Mouse (Mus musculus) limb, embryonic 14.5 days (tissue): ENCODE results near the gene Kcns1. TPM values are rescaled to one million over a fixed set of nuclear protein-coding genes. Genes with fewer than 3 reads are reported as not detected.

ENCODE experiments used
- ATAC-seq: fragments of 200-750 bp; cut with Nextera tagmentation; 2 replicates; pipeline ENCODE4 v1.8.0; 2017; ENCODE audit warnings: low read depth, moderate number of reproducible peaks, moderate TSS enrichment; ENCODE audit not compliant: low FRiP score
- DNase-seq: peaks from one replicate; pipeline ENCODE4 v3.0.0-alpha.2; 2015; ENCODE audit warnings: low spot score
- H3K27ac ChIP-seq: fragments of 300-500 bp; sonication (generic); replicated peaks from 2 replicates; pipeline ENCODE4 v1.5.1; 2014; ENCODE audit warnings: low read depth, mild to moderate bottlenecking, low read length, moderate library complexity, mixed read lengths
- H3K27me3 ChIP-seq: fragments of 300-500 bp; sonication (generic); 2 replicates; pipeline ENCODE4 v1.6.1; 2014; ENCODE audit warnings: low read length, mixed read lengths; ENCODE audit not compliant: control insufficient read depth, insufficient read depth
- H3K36me3 ChIP-seq: fragments of 300-500 bp; sonication (generic); 2 replicates; pipeline ENCODE4 v1.6.1; 2014; ENCODE audit warnings: mild to moderate bottlenecking, low read length, moderate library complexity, mixed read lengths; ENCODE audit not compliant: control insufficient read depth, insufficient read depth
- H3K4me1 ChIP-seq: fragments of 300-500 bp; sonication (generic); 2 replicates; pipeline ENCODE4 v1.6.1; 2014; ENCODE audit warnings: antibody characterized with exemption, low read length, mixed read lengths; ENCODE audit not compliant: control insufficient read depth, insufficient read depth
- H3K4me2 ChIP-seq: fragments of 300-500 bp; sonication (generic); replicated peaks from 2 replicates; pipeline ENCODE4 v1.6.1; 2014; ENCODE audit warnings: low read depth, mild to moderate bottlenecking, low read length, moderate library complexity; ENCODE audit not compliant: severe bottlenecking
- H3K4me3 ChIP-seq: fragments of 300-500 bp; sonication (generic); replicated peaks from 2 replicates; pipeline ENCODE4 v1.5.1; 2014; ENCODE audit warnings: low read length
- H3K9ac ChIP-seq: fragments of 300-500 bp; sonication (generic); 2 replicates; pipeline ENCODE4 v1.6.1; 2014; ENCODE audit warnings: mild to moderate bottlenecking, low read depth, low read length, moderate library complexity; ENCODE audit not compliant: severe bottlenecking
- H3K9me3 ChIP-seq: fragments of 300-500 bp; sonication (generic); 2 replicates; pipeline ENCODE4 v1.6.1; 2016; ENCODE audit warnings: low read length; ENCODE audit not compliant: control insufficient read depth
- POLR2A ChIP-seq: fragments of 200-500 bp; IDR thresholded peaks from 2 replicates; pipeline ENCODE4 v1.8.0; 2012; ENCODE audit warnings: inconsistent platforms, mild to moderate bottlenecking, moderate library complexity, borderline replicate concordance; ENCODE audit not compliant: insufficient read depth, insufficient read length; ENCODE audit errors: extremely low read depth
- WGBS: fragments of 180-500 bp; shearing (Covaris S2); extraction: QIAGEN DNeasy Blood & Tissue Kit; methylation state at CpG from one replicate; pipeline ENCODE4 v1.1.7; 2014; 5-methylcytosine and 5-hydroxymethylcytosine counted together
- polyA plus RNA-seq, 2 experiments: library from polyadenylated mRNA; depleted of rRNA in 1 of 2; stranded (reverse) in 1 of 2; unstranded in 1 of 2; fragments of >200 nt; fragmentation: Nextera tagmentation in 1 of 2; extraction: Ambion mirVana in 1 of 2; gene quantifications; 2 replicates each; pipeline versions ENCODE4 v1.2.1 to v1.2.3; 2012 to 2014

Gene Kcns1
- polyA plus RNA-seq, 2 experiments, result 2.7 to 6.8 TPM

DNA sequence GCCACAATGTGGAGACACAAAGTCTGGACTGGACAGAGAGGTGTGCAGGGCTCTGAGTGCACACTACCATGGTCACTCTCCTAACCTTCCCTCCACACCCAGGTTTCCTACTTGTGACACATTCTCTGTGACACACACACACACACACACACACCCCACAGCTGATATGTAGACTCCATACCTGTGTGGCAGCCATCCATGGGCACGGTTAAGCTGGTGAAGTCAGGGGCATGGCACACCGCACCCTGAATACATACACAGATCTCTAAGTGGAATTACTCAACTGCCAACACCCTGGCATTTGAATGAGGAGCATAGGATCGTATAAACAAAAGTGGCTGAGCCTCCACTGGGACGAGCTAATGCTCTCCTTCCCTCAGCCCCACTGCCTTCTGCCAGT, 9.9 kb upstream of the Kcns1 start:
- H3K4me1 ChIP-seq, result peaks cover 5% of the 10 kb centered on the region
- no peak overlapping the region for H3K4me2 ChIP-seq
- no peak overlapping the region for H3K4me3 ChIP-seq
- ATAC-seq, result no peak
- H3K9me3 ChIP-seq, result no peaks in the 10 kb centered on the region
- no peak for TF ChIP-seq POLR2A
- no peak overlapping the region for H3K9ac ChIP-seq
- no peak overlapping the region for H3K27ac ChIP-seq
- 91% methylated on average over 4 of the region's 4 CpGs for WGBS
- H3K27me3 ChIP-seq, result no peaks in the 10 kb centered on the region
- H3K36me3 ChIP-seq, result no peaks in the 10 kb centered on the region
- no peak for DNase-seq

DNA sequence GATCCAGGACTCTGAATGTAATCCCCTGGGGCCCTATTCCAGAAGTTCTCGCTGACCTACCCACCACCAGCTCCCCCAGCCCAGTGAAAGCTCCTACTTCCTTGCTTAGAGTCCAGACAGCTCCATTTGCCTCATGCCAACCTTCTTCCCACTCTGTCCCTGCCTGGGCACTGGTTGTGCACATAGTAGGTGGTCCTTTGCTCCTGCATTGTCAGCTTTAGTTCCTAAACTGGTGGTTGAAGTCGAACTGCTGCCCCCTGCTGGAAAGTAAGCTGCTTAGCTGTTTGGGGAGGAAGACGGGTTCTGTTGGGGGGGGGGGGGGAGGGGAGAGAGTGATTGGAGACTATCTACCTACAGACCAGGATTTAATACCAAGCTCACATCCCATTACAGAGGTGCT, 9.2 kb upstream of the Kcns1 start:
- Histone ChIP-seq H3K9ac (no peak overlapping the region), H3K27me3 (no peaks in the 10 kb centered on the region), H3K27ac (no peak overlapping the region), H3K36me3 (no peaks in the 10 kb centered on the region), H3K4me3 (no peak overlapping the region), H3K4me2 (no peak overlapping the region), H3K9me3 (no peaks in the 10 kb centered on the region), H3K4me1 (peaks cover 5% of the 10 kb centered on the region)
- WGBS, result 38% methylated on average over 3 of the region's 3 CpGs
- TF ChIP-seq POLR2A, result no peak
- DNase-seq (no peak), ATAC-seq (no peak)

DNA sequence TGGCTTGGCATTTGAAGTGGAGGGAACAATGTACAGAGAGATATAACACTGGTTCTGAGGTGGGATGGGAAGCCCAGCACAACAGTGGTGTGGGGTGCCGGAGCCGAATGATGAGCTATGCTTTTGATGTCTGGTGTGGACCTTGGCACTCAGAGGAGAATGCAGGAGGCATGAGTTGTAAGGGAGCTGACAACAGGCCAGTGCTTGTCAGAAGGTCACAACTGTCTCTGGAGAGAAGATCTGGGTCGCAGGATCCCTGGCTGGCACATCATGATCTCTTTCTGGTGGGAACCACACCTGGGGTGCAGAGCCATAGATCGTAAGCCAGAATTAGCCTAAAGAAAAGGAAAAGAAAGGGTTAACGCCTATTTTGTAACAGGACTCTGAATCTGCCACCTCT, 6.9 kb upstream of the Kcns1 start:
- DNase-seq (no peak), ATAC-seq (no peak)
- no peak for TF ChIP-seq POLR2A
- WGBS, result 66% methylated on average over 5 of the region's 5 CpGs
- Histone ChIP-seq H3K4me3 (no peak overlapping the region), H3K36me3 (no peaks in the 10 kb centered on the region), H3K27ac (no peak overlapping the region), H3K9ac (no peak overlapping the region), H3K27me3 (no peaks in the 10 kb centered on the region), H3K4me2 (no peak overlapping the region), H3K9me3 (no peaks in the 10 kb centered on the region), H3K4me1 (peaks cover 4% of the 10 kb centered on the region; the same call in 1 of the 2 replicates)

DNA sequence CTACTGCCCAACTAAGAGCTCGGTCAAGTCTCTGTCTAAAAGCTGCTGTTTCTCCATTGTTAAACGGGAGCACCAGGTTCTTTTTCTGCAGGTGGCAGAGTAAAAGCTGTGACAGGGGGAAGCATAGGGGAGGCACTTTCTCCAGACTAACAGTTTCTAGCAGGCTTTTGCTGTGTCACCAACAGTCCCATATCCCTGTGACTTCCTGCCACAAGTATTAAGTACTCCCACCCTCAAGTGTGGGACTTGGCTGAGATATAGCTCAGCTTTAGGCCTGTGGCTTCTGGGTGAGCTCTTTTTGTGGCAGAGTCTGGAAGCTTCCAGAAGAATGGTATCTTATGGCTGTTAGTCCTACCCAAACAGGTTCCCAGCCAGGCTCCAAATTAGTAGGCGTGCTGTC, 4.9 kb upstream of the Kcns1 start:
- Histone ChIP-seq H3K9me3 (no peaks in the 10 kb centered on the region), H3K4me3 (no peak overlapping the region), H3K4me2 (no peak overlapping the region), H3K27me3 (peaks cover 12% of the 10 kb centered on the region), H3K9ac (no peak overlapping the region), H3K36me3 (no peaks in the 10 kb centered on the region), H3K27ac (no peak overlapping the region), H3K4me1 (peaks cover 14% of the 10 kb centered on the region)
- ATAC-seq (no peak), DNase-seq (no peak)
- no peak for TF ChIP-seq POLR2A
- 77% methylated on average over 3 of the region's 3 CpGs for WGBS

DNA sequence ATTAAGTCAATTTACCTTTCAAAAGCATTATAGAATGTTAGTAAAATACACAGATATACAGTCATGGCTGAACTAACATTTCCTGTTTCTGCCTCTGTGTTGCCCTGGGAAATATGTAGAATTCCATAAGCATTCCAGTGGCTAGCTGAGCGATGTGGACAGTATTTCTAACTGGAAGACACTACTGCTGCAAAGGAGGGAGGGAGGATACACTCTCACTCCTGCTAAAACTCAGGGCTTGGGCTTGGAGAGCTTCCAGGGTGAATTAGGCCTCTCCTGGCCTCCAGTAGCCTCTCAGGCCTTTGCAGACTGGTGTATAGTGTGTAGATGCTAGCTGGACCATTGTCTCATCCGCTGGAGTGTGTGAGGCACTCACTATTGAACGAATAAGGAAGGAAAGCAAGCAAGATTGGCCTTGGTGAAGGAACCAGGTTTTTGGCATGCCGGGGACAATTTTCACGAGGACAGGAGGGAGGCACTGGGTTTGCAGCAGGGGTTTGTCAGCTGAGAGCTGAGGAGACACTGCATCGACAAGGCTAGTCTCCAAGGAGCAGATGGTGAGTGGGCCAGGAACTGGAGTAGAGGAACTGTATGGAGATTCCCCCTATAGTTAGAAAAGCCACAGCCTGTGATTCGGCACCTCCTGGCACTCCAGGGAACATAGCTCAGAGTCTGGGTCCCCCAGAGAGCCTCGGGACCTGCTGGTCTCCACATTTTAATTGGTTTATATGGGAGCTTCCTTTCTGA, 3.9 kb upstream of the Kcns1 start:
- no peak for TF ChIP-seq POLR2A
- Histone ChIP-seq H3K9me3 (no peaks in the 10 kb centered on the region), H3K36me3 (no peaks in the 10 kb centered on the region), H3K27me3 (peaks cover 22% of the 10 kb centered on the region), H3K4me1 (peaks cover 14% of the 10 kb centered on the region), H3K4me3 (no peak overlapping the region), H3K9ac (no peak overlapping the region), H3K4me2 (no peak overlapping the region), H3K27ac (no peak overlapping the region)
- WGBS, result 68% methylated on average over 8 of the region's 8 CpGs
- ATAC-seq, result no peak
- no peak for DNase-seq

DNA sequence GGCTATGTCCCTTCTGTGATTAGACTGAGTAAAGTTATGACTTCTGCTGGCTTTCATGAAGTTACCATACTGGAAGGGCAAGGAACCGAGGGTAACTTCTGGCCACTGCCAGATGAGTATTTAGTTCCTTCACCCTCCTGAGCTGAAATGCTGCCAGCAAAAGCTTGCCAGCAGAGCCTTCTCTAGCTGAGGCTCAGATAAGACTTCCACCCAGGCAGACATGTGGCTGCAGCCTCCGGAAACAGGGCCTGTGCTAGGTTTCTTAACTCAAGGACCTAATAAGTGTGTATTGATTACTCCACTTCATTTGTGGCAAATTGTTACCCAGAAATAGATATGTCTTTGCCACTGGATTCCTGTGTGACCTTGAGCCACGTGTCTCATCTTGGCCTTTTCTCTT, 2.5 kb upstream of the Kcns1 start:
- no peak for ATAC-seq
- Histone ChIP-seq H3K9me3 (no peaks in the 10 kb centered on the region), H3K27me3 (peaks cover 36% of the 10 kb centered on the region), H3K4me3 (no peak overlapping the region), H3K4me2 (no peak overlapping the region), H3K4me1 (peaks cover 16% of the 10 kb centered on the region), H3K9ac (no peak overlapping the region), H3K36me3 (no peaks in the 10 kb centered on the region), H3K27ac (no peak overlapping the region)
- TF ChIP-seq POLR2A, result no peak
- DNase-seq, result no peak
- 68% methylated on average over 3 of the region's 3 CpGs for WGBS
